Mouse (Mus musculus) kidney, postnatal 10 days (tissue): ENCODE data around the gene Masp2.

Experiments used
- DNase-seq: peaks from one replicate; pipeline ENCODE4 v3.0.0; 2021; ENCODE audit warnings: mixed read lengths

Masp2 gene

GRCm38 (mm10) chr4:148601871-148602270, 483 bp upstream of the Masp2 start:
- no peak for DNase-seq

DNA sequence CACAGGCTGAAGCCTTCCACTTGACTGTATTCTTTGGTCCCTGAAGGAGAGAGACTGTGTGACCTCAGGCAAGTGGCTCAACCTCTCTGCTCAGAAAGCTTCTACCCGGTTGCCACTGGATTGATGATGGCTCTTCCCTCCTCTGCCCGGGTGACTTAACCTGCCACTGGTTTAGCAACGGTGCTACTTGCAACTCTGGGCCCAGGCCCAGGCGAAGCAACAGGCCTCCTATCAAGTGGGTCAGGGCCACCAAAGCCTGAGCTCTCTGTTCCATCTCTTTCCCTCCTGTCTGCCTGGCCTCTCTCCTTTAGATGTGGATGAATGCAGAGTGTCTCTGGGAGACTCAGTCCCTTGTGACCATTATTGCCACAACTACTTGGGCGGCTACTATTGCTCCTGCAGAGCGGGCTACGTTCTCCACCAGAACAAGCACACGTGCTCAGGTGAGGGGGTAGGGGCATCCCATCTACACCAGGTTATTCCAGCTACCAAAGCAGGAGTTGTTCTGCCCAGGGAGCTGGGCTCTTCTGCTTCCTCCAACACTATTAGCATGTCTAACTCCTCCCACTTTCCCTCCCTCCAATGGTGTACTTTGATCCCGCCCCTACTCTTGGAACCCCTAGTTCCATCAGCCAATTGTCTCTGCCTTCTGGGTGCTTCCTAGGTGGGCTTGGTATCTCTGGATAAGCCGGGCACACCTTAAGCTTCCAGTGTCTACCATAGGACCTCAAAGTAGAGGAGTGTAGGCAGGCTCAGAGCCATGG, 1.2 kb downstream of the Masp2 start:
- no peak for DNase-seq

- DNase-seq: no peak
Observed at GRCm38 (mm10) chr4:148604141-148604540, 1.8 kb downstream of the Masp2 start.

DNA sequence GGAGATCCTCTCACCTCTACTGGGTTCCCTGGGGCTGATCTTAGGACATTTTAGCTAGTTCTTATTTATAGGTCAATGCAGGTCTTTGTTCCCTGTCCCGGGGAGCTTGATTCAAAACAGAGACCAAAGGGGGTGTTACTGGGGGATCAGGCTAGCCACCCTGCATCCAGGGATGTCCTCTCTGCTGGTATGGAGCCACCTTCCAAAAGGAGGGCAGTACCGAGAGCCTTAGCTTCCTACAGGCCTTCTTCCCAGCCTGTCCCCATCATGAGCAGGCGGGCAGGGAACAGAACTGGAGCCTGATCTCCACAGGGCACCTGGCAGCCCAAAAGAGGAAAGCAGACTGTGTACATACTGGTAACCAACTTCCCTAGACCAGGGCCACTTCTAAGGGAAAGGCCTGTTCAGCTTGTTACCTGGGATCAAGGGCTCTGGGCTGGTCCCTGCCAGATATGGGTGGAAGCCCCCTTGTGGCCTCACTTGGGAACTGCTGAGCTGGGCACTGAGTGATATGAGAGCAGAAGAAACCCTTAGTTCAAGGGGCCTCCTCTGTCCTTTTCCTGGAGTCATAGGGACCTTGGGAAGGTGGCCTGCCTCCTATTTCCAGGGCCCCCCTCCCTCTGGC, 2.3 kb downstream of the Masp2 start:
- DNase-seq: peak; percentile 85

- peak; percentile 92 for DNase-seq
Observed at GRCm38 (mm10) chr4:148607758-148608157, 5.4 kb downstream of the Masp2 start.

DNA sequence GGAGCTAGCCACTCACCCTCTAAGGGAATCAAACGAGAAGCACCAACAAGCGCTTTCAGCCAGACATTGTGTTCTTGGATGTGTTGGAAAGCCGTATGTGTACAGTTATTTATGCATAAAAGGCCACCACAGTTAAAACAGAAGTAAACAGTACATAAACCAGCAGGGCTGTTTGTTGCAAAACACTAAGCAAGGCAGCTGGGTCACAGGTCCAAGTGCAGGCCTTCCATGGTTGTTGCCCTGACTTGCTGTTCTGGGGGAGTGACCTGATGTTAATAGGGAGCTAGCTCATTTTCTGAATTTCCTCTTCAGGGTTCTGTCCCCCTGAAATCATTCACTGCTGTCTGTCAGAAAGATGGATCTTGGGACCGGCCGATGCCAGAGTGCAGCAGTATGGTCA, 7.5 kb downstream of the Masp2 start:
- DNase-seq: no peak

- no peak for DNase-seq
Observed at GRCm38 (mm10) chr4:148610631-148611364, 8.4 kb downstream of the Masp2 start.

- DNase-seq: no peak
Observed at GRCm38 (mm10) chr4:148612557-148612956, 10.2 kb downstream of the Masp2 start.

GRCm38 (mm10) chr4:148613738-148614137, 11.4 kb downstream of the Masp2 start:
- no peak for DNase-seq

- no peak for DNase-seq
Observed at GRCm38 (mm10) chr4:148619805-148620204, 17.5 kb downstream of the Masp2 start.

GRCm38 (mm10) chr4:148620718-148621117, 18.4 kb downstream of the Masp2 start:
- DNase-seq: no peak

DNA sequence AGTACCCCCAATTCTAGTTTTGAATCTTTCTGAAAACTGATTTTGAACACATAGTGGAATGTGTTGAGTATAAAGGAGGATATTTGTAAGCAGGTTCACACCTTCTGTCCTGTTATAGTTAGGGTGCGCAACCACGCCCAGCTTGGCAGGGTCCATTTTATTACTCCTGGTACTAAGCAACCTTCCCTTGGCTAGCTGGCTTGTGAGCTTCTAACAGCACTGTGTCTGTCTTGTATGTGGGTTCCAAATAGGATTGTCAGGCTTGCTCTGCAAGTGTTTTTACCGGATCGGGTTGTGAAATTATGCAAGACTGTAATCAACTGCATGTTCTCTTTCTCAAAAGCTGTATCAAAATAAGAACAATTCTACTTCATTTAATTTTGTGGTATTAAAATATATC, 20.1 kb downstream of the Masp2 start:
- DNase-seq: no peak

GRCm38 (mm10) chr4:148623609-148624008, 21.3 kb downstream of the Masp2 start:
- no peak for DNase-seq

DNA sequence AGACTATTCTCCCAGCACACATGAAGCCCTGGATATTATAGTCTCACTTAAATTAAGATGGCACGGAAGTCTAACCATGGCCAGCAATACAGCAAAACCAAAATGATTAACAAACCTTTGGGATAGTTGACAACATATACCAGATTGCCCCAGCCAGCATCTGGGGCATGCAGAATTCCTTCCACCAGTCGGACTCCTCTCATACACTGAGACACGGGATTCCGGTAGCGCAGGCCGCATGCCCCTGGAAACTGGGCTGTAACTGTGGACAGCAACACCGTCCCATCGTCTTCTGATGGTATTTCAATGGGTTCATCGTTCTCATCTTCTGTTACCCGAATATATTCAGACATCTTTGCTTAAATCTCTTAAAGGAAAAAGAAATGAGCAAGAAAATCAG, 22.7 kb downstream of the Masp2 start:
- no peak for DNase-seq

DNA sequence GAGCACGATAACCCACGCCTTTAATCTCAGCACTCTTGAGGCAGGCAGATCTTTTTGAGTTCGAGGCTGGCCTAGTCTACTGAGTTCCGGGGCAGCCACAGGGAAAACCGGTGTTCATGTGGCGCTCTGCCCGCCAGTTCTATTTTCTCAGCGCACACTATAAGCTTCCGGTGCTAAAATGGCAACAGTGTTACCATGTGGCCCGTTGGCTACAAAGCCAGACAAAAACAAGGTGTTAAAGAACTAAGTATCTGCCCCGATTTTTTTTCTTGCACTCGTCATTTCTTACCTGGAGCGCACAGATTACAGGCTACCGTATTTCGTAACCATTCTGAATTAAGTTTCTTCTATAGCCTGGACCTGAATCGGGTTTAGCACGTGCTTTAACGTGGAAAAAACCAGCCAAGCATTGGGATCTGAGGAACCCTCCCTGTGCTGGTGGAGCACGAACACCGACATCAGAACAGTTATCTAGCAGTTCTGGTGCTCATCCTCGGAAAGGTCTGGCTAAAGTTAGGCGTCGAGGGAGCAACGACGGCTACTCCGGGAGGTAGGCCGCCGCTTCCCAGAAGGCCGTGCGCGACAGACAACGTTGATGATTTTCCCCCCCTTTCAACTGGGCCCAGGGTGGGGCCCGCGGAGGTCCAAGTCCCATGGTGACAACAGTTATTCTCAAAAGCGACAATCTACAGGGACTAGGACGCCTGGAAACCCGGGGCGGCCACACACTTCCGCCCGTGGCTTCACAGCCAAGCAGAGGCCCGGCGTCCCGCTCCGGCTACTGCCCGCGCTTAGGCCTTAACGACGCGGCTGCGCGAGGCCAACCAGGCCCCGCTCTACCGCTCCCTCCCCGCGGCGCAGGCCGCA, 23.6 kb downstream of the Masp2 start:
- peak; percentile 70 for DNase-seq

- peak; percentile 99 for DNase-seq
Observed at GRCm38 (mm10) chr4:148626623-148627185, 24.4 kb downstream of the Masp2 start, which contains the start of gene Tardbp. TSS of gene Tardbp (minus strand) at chr4:148627019.

GRCm38 (mm10) chr4:148627246-148627645, 24.9 kb downstream of the Masp2 start:
- DNase-seq: no peak

DNA sequence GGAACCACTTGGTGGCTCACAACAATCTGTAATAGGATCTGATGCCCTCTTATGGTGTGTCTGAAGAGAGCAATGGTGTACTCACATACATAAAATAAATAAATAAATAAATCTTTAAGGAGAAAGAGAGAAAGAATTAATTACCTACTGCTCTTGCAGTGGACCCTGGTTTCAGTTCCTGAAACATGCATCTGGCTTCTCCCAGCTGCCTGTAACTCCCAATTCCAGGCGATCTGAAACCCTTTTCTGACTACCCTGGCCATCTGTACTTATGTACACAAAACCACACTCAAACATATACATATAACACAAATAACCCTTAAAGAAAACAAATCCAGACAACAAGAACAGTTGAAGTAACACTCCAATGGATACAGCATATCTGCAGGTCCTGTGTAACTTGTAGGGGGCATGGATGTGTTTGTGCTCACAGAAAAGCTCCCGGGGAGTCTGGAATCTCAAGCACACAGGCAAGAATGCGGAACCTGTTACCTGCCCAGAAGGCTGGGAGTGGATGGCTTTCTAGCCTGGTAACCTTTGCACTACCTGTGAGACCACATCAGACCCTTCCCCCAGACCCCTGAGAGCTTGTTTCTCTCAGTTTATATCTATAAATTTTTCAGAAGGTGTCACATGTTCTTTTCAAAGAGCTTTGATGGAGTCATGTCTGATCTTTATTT, 29.8 kb downstream of the Masp2 start:
- peak; percentile 55 for DNase-seq

DNA sequence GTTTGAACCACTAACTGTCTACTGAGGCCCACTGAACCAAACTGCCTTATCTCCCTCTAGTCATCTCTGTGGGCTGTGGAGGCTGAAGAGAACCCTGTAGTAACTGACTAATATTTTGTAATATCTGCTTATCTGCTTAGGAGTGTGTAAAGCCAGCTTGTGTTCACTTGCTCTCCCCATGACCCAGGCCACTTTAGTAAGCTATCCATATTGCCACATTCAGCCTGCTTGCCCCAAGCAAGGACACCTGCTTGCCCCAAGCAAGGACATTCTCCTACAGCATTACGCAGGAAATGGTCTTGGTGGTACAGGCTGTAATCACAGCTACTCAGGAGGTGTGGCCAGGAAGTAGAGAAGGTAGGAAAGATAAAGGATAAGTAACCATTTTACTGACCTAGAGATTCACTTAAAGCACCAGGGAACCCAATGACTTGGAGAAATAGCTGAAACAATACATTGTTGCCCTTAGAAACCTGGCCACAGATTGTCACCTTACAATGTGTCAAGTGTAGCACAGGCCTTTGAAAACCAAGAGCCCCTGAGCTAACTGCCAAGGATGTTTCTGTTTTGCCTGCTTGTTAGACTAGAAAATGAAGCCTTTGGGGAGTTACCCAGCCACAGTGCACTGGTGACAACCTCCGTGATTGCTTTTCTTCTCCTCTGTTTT, 31.2 kb downstream of the Masp2 start:
- no peak for DNase-seq

- no peak for DNase-seq
Observed at GRCm38 (mm10) chr4:148635309-148635708, 33.0 kb downstream of the Masp2 start.

- DNase-seq: no peak
Observed at GRCm38 (mm10) chr4:148638302-148638701, 35.9 kb downstream of the Masp2 start.
